Mouse (Mus musculus) small intestine, adult 2 months (tissue): ENCODE data around the gene Dda1. TPM values are rescaled to one million over a fixed set of nuclear protein-coding genes. Genes with fewer than 3 reads are reported as not detected.

Source experiments
- H3K27ac ChIP-seq: fragments of 200-500 bp; 2 replicates; pipeline ENCODE4 v1.5.1; 2012; ENCODE audit warnings: low read depth, low read length, control low read depth, inconsistent platforms; ENCODE audit not compliant: insufficient read depth
- H3K27me3 ChIP-seq: fragments of 200-500 bp; 2 replicates; pipeline ENCODE4 v1.6.1; 2012; ENCODE audit warnings: mild to moderate bottlenecking, moderate library complexity, low read length, inconsistent platforms; ENCODE audit not compliant: control insufficient read depth, insufficient read depth
- H3K36me3 ChIP-seq: fragments of 200-500 bp; 2 replicates; pipeline ENCODE4 v1.6.1; 2012; ENCODE audit warnings: mild to moderate bottlenecking, low read length, control low read depth, inconsistent platforms; ENCODE audit not compliant: control insufficient read depth, insufficient read depth
- H3K4me1 ChIP-seq: fragments of 200-500 bp; 2 replicates; pipeline ENCODE4 v1.6.1; 2012; ENCODE audit warnings: low read length, inconsistent platforms, mixed read lengths; ENCODE audit not compliant: control insufficient read depth, insufficient read depth, insufficient read length
- H3K4me3 ChIP-seq: fragments of 200-500 bp; 2 replicates; pipeline ENCODE4 v1.5.1; 2012; ENCODE audit warnings: low read depth, mild to moderate bottlenecking, control low read depth, inconsistent platforms, low read length, moderate library complexity
- CTCF ChIP-seq: fragments of 200-500 bp; IDR thresholded peaks from 2 replicates; pipeline ENCODE4 v1.5.1; 2012; ENCODE audit warnings: low read depth, mild to moderate bottlenecking, control low read depth, inconsistent platforms, low read length, moderate library complexity, mixed read lengths; ENCODE audit not compliant: insufficient replicate concordance, insufficient read length; ENCODE audit errors: extremely low read depth
- POLR2A ChIP-seq: fragments of 200-500 bp; IDR thresholded peaks from 2 replicates; pipeline ENCODE4 v1.6.1; 2012; ENCODE audit warnings: low read depth, mild to moderate bottlenecking, control low read depth, inconsistent platforms, low read length, moderate library complexity
- WGBS: fragments of 180-500 bp; shearing (Covaris S2); methylation state at CpG from one replicate; pipeline ENCODE4 v1.1.7; 2018; 5-methylcytosine and 5-hydroxymethylcytosine counted together
- polyA plus RNA-seq: library from polyadenylated mRNA; depleted of rRNA; stranded (reverse); fragments of >200 nt; gene quantifications from 2 replicates; pipeline ENCODE4 v1.2.3, GENCODE M21; 2012

Dda1 gene
- polyA plus RNA-seq, 1 experiment = 85.3 TPM

DNA sequence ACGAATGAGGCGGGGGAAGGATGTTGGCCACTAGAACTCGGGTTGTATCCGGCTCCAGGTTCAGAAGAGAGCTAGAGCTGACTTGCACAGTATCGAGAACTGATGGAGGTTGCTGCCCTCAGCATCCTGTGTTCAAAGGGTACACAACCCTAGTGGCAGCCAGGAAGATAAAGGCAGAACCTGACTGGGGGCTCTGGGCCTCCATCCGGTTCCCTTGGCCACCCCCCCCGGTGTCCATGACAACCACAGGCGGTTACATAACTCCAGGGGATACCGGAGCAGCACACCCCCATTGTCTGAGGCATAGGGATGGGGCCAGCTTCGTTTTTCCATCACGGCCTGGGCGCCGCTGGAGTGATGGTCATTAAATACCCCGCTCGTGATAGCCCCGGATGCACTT lies 6.2 kb upstream of the Dda1 start:
- no peaks in the 10 kb centered on the region for H3K36me3 ChIP-seq
- H3K27ac ChIP-seq = peak overlapping the region; percentile 8; the same call in 1 of the 2 replicates
- peak overlapping the region; percentile 80 for H3K4me3 ChIP-seq
- H3K27me3 ChIP-seq = no peaks in the 10 kb centered on the region
- TF ChIP-seq POLR2A (no peak), CTCF (no peak)
- peaks cover 11% of the 10 kb centered on the region for H3K4me1 ChIP-seq
- 23% methylated on average over 16 of the region's 16 CpGs for WGBS

DNA sequence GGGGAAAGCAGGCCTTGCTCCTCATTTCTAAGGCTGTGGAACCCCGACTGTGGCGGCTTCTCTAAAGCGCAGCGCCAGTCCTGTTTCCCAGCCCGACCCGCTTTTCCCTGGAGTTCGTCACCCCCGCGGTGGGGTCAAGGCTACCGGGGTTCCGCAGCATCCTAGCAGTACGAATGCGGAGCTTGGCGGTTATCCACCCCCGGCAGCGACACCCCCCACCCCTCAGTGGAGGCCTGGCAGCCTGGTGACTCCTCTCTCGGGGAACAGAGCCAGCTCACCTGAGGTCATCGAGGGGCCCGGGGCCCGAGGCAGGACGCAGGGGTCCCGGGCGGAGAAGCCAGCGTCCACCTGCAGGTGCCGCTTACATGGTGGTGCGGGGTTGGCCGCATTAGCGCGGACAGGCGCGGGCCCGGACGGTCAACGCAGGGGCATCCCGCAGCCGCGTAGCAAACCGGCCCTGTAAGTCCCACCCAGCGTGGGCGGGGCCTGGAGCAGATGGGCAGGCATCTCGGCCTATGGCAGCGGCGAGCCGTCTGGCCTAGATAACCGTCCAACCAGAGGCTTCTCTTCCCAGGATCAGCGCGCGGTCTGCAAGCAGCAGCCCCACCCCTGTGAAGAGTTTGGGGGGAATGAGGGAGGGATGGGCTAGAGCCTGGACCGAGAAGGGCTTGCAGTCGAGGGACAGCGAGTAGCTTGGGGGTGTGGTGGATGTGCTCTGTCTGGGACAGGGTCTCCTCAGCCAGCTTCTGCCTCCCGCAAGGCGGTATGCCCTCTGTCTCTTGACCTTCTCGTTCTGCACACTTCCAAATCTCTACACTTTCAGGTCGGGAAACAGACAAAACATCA lies 5.6 kb upstream of the Dda1 start, which contains the start of gene Abhd8:
Gene Abhd8 (minus strand): TSS at position 468 of the 846 bp plus-strand sequence.
- peak within 1 kb of the TSS; percentile 80 for H3K4me3 ChIP-seq
- H3K27ac ChIP-seq = peak within 1 kb of the TSS; percentile 54
- WGBS = under 1% methylated on average over 55 of the region's 55 CpGs
- no peaks in the 10 kb centered on the region for H3K27me3 ChIP-seq
- H3K36me3 ChIP-seq = no peaks in the 10 kb centered on the region
- TF ChIP-seq CTCF (no peak), POLR2A (no peak)
- peaks cover 11% of the 10 kb centered on the region for H3K4me1 ChIP-seq

DNA sequence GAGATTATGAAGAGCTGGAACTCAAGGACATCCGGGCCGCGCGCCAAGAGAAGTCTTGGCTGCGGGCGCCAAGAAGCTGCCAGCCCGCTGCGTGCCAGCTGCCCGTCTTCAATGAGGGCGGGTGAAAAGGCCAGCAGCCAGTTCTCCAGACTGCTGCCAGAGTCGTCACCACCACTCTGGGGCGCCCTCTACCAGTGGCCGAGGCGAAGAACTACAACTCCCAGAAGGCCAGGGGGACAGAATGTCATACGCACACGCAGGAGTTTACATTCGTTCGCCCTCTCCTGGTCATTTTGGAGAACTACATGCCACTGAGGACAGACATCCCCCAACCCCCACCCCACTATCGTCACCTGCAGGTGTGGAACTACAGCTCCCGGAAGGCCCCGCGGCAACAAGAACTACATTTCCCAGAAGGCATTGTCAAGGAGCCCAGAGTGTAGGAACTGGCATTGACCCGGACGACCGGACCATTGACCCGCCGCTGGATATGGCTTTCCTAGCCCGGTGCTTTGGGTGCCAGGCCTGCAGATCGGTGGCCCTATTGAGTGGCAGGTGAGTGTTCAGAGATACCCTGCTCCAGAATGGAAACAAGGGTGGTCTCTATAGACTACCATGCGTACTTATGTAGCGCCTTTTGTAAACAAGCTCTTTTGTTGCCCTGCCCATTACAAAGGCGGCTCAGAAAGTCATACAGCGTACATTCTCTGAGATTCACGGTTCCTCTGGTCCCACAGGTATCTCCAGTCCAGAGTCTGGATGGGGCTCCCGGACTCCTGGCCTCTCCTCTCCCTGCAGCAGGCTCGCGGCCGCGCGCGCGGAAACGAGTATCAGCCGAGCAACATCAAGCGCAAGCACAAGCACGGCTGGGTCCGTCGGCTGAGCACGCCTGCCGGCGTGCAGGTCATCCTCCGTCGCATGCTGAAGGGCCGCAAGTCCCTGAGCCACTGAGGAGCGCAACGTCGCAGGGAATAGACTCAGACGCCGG lies 4.2 kb upstream of the Dda1 start, which contains the start of gene Mrpl34:
Gene Mrpl34 (plus strand): TSS at position 447 of the 988 bp plus-strand sequence.
- H3K27ac ChIP-seq = peak within 1 kb of the TSS; percentile 80
- H3K27me3 ChIP-seq = no peaks in the 10 kb centered on the region
- no peaks in the 10 kb centered on the region for H3K36me3 ChIP-seq
- peak within 1 kb of the TSS; percentile 80 for H3K4me3 ChIP-seq
- TF ChIP-seq POLR2A = peak; percentile 82
- TF ChIP-seq CTCF = peak; percentile 89; the same call in 1 of the 2 replicates
- H3K4me1 ChIP-seq = peaks cover 11% of the 10 kb centered on the region
- under 1% methylated on average over 59 of the region's 59 CpGs for WGBS

DNA sequence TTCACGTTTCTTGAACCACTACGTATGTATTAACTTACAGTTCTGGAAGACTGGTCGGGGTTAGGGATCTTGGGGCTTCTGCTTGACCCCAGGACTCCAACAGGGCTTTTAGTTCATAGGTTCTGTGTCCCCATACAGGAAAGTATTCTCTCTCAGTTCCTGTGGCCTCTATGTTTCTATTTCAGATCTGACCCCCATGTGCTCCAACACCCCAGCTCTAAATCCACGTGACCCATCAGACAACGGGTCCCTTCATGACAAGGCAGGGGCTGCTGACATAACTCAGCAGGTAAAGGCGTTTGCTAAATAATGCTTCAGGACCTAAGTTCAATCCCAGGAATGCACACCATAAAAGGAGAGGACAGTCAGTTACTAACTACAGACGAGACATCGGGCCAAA lies 3.3 kb upstream of the Dda1 start:
- no peak overlapping the region for H3K4me3 ChIP-seq
- no peak overlapping the region for H3K27ac ChIP-seq
- H3K36me3 ChIP-seq = no peaks in the 10 kb centered on the region
- H3K4me1 ChIP-seq = peaks cover 16% of the 10 kb centered on the region
- 69% methylated on average over 8 of the region's 8 CpGs for WGBS
- no peak for TF ChIP-seq CTCF
- H3K27me3 ChIP-seq = no peaks in the 10 kb centered on the region

DNA sequence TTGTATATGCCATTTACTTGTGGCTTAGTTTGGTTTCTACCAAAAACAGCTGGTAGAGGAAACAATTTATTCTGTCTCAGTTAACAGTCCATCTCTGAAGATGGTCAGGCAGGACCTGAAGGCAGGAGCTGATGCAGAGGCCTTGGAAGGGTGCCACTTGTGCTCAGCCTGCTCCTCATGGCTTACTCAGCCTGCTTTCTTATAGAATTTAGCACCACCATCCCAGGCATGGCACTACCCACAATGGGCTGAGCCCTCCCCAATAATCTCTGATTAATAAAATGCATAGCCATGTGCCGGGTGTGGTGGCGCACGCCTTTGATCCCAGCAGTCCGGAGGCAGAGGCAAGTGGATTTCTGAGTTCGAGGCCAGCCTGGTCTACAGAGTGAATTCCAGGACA lies 2.8 kb upstream of the Dda1 start:
- Histone ChIP-seq H3K36me3 (0 out of 2 replicates have a peak, but pooled peaks cover 1% of the 10 kb centered on the region), H3K4me3 (no peak overlapping the region), H3K4me1 (peaks cover 16% of the 10 kb centered on the region), H3K27me3 (no peaks in the 10 kb centered on the region), H3K27ac (no peak overlapping the region)
- TF ChIP-seq POLR2A (no peak), CTCF (no peak)
- WGBS = 91% methylated on average over 5 of the region's 5 CpGs

DNA sequence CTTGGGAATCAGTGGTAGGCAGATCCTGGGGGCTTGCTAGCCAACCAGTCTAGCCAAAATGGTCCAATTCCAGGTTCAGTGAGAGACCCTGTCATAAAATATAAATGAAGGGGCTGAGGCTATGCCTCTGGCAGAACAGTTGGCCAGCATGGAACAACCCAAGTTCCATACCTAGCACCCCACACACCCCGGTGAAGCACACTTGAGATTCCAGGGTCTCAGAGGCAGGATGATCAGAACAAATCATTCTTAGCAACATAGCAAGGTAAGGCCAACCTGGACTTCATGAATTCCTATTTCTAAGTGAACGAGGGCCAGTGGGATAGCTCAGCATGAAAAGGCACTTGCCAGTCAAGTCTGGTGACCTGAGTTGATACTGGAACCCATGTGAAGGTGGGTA lies 1.8 kb upstream of the Dda1 start:
- TF ChIP-seq POLR2A (no peak), CTCF (no peak)
- Histone ChIP-seq H3K4me3 (no peak overlapping the region), H3K36me3 (peaks cover 6% of the 10 kb centered on the region; the same call in 1 of the 2 replicates), H3K27me3 (no peaks in the 10 kb centered on the region), H3K27ac (no peak overlapping the region), H3K4me1 (peaks cover 16% of the 10 kb centered on the region)
- 92% methylated on average over 2 of the region's 2 CpGs for WGBS
